Mouse (Mus musculus) kidney, postnatal 25 days (tissue): ENCODE measurements around the gene Tpk1.
"Not testable (repeated sequence)": the region's sequence is repeated elsewhere in the genome, so short reads cannot be mapped to it uniquely, and the experiment has no call there.

Experiments
- DNase-seq, 2 experiments: peaks; one replicate each; pipeline ENCODE4 v3.0.0; 2021; ENCODE audit warnings: mixed read lengths in 2 of 2

Tpk1 gene

GRCm38 (mm10) chr6:43638865-43639264 lies 27.2 kb downstream of the Tpk1 start:
- no peak for DNase-seq

DNA sequence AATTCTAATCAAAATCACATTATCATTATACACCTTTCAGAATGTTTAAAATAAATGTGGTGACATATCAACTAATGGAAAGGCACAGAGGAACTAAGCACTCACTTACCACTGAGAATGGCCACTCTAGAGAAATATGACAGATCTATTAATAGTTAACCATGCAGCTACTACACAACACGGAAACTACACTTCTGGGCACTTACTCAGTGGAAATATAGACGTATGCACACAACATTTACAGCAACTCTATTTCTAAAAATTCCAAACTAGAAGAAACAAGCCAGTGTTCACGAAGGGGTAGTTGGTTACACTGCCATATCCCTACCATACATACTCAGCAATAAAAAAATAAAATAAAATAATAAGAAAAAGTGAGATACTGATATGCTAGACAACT lies 28.0 kb downstream of the Tpk1 start:
- no peak for DNase-seq

- DNase-seq: no peak
Measured at GRCm38 (mm10) chr6:43636980-43637638, 29.0 kb downstream of the Tpk1 start.

GRCm38 (mm10) chr6:43633308-43633963 lies 32.6 kb downstream of the Tpk1 start:
- no peak for DNase-seq

DNA sequence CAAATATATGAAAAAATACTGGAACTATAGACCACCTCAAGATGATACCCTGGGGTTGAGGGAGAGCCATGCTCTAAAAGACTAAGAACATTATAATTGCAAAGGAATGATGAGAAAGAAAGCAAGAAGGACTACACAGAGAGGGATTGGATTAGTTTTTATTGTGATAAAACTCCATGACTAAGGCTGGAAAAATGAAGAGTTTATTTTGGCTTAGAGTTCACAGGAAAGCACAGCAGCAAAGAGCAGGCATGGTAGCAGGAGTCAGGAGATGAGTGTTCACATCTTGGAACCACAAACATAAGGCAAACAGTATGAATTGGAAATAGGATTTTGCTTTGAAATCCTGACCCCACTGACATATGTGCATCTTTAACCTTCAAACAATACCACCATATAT lies 33.2 kb downstream of the Tpk1 start:
- DNase-seq: no peak

DNA sequence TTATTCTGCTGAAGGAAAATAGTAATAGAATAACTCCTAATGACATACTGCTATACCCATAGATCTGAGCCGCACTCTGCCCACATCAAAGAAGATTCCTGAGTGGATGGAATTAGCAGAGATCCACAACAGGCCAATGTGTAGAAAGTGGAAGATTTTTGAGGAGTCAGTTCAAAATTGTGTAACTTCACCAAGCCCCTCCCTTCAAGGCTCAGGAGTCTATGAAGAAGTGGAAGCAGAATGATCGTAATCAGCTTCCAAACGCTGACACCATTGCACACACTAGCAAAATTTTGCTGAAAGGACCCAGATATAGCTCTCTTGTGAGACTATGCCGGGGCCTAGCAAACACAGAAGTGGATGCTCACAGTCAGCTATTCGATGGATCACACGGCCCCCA lies 42.6 kb downstream of the Tpk1 start:
- not testable (repeated sequence) for DNase-seq

- no peak for DNase-seq
Measured at GRCm38 (mm10) chr6:43619258-43619657, 46.8 kb downstream of the Tpk1 start.

DNA sequence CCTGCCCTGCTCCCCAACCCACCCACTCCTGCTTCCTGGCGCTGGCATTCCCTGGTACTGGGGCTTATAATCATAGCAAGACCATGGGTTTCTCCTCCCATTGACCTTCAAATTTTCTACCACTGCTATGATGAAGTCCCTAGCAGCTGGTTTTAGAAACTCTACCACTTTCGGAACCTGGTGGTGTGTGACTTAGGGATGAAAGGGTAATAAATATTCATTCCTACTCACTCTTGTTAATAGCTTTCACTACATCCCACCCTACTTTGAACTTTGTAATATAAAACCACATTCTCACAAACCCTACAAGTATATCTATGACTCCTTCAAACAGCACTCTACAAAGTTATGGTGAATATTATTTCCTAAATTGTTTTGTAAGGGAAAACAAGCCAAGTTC lies 54.3 kb downstream of the Tpk1 start:
- no peak for DNase-seq

GRCm38 (mm10) chr6:43590841-43591541 lies 75.1 kb downstream of the Tpk1 start:
- DNase-seq: no peak

DNA sequence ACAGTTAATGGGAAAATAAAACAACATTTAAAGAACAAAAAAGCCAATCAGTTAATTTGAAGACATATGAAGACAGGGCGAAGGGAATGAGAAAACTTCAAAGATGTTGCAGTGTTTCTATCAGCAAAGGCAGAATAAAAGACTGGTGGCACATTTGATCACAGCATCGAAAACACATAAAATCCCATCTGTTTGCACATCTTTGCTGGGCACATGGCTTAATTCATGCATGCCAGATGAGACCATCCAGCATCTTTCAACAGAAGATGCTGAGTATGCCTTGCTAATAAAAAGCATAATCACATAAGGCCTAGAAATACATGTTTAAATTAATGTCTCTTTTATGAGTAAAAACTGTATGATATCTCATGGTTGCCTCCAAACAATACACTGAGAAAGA lies 80.8 kb downstream of the Tpk1 start:
- no peak for DNase-seq

DNA sequence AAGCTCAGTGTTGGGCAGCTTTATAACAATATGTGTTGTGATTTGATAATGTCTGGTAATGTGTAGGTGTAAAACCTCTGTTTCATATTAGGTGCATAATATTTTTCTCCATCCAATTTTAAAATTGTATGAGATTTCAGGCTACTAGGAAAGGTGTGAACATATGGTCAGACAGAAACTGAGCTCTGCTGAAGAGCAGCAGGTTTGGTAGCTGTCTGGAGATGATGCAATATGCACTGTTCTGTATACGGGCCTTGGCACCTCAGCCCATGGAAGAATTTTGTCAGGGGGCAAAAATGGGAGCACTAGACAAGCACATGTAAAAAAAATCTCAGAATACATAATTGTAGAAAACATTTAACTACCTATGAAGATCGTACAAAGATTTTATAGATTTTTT lies 84.3 kb downstream of the Tpk1 start:
- DNase-seq: no peak

DNA sequence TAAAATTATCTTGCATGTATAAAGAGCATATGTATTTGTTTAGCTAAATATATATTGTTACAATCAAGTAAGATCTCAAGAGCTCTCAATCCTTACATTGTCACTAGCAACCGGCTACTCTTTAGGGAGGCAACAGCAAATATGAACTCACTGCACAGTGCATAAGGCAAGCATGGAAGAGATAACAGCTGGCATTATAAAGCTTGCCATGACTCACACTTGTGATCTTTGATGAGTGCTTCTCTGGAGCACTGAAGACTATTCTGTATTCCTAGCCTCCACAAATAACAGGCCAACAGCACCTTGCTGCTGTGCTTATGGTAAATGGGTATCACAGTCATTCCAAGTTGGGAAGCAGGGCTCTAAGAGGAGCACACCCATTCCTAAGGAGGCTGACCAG lies 98.2 kb downstream of the Tpk1 start:
- DNase-seq: no peak

GRCm38 (mm10) chr6:43562474-43562873 lies 103.6 kb downstream of the Tpk1 start:
- no peak for DNase-seq

- no peak for DNase-seq
Measured at GRCm38 (mm10) chr6:43551410-43551809, 114.7 kb downstream of the Tpk1 start.

DNA sequence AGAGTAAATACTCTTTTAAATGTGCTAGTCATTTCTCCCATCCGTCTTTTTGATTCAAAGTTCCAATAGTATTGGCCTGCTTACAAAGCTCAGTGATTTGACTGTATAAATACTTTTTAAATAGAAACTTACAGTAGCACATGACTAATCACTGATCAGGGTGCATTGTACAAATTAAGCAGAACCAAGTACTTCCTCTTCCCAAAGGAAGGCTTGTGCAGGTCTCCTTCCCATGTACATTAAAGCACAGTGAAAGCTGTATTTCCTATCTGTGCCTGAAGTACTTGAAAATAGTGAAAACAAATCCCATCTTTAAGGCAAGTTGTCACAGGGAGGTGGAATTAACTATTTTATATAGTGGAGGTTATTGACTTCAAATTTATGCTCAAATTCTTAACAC lies 119.5 kb downstream of the Tpk1 start:
- DNase-seq: no peak

DNA sequence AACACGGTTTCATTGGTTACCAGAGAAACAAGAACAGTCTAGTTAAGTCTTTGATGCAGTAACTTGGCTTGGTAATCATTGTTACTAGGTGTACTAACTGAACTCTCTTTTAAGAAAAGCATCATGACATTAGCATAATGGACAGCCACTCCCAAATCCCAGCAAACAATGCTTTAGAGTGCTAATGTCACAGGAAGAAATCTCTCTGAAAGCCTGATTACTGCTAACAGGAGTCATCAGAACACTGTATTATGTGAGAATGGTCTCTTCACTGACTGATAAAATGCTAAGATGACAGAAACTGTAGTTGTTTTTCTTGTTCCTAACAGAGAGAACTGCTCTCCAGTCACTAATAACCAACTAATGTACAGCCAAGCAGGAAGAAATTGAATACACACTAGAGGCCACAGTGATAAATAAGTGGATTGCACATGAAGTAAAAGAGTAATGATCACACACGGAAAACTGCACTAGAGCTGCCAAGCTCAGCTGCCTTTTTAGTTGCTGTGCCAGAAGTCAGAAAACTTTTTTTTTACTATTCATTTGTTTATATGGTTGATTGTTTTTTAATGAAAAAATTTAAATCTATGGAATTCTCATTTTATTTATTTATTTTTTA lies 128.7 kb downstream of the Tpk1 start:
- DNase-seq: no peak

DNA sequence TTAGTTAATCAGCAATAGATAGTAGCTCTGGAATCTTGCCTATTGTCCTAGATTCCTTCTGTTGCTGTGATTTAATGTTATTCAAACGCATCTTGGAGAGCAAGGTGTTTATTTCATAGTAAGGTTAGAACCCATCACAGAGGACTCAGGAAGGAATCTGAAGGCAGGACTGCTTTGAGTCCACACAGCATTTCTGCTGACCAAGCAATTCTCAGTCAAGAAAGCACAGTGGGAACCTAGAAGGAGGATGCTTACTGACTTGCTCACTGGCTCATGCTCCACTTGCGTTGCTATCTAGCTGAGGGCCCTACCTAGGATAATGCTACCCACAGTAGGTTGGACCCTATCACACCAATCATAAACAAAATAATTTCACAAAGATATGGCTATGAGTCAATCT lies 130.6 kb downstream of the Tpk1 start:
- no peak for DNase-seq

DNA sequence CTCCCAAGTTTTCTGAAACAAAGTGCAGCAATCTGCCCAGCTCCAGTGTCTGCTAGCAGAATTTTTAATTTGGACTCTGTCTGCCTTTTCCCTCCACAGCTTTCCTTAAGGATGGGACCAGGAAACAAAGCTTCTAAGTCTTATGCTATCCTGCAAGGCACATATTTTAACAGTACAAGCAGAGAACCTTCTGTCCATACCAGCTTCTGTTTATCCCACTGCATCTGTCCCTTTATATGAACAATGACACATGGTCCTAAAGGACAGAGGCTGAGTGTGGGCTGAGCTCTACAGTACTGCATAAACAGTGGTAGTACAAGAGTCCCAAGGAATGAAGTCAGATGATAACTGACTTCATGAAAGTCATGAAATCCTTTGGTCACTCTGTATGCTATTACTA lies 132.8 kb downstream of the Tpk1 start:
- DNase-seq: no peak

- DNase-seq: no peak
Measured at GRCm38 (mm10) chr6:43532822-43533221, 133.3 kb downstream of the Tpk1 start.

DNA sequence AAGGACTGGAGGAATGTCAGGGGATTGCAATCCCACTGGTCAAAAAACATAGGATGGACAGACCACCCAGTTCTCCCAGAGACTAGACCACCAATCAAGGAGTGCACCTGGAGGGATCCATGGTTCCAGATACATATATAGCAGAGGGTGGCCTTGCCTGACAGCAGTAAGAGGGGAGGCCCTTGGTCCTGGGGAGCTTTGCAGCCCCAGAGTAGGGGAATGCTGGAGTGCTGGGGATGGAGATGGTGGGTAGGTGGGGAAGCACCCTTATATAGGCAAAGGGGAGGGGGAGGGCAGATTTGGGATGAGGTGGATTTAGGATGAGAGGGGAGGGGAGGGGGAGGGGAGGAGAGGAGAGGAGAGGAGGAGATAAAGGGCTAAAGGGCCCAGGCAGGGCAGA lies 134.1 kb downstream of the Tpk1 start:
- DNase-seq: no peak

DNA sequence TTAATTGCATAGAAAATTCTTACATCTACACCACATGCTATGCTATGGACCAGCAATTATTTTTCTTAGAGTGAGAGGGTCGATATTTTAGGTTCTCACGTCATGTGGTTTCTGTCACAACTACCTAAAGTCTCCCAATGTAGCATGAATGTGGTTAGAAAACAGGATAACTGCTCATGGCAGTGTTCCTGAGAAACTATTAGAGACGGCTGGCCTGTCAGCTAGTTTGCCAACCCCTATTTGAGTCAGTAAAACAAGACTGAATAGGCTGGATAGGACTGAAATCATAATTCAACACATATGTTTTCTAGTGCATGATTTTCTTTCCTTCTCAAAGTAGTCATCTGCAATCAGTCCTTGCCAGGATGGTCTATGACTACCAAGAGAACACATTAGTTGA lies 137.1 kb downstream of the Tpk1 start:
- DNase-seq: no peak

GRCm38 (mm10) chr6:43525028-43525427 lies 141.1 kb downstream of the Tpk1 start:
- DNase-seq: no peak

DNA sequence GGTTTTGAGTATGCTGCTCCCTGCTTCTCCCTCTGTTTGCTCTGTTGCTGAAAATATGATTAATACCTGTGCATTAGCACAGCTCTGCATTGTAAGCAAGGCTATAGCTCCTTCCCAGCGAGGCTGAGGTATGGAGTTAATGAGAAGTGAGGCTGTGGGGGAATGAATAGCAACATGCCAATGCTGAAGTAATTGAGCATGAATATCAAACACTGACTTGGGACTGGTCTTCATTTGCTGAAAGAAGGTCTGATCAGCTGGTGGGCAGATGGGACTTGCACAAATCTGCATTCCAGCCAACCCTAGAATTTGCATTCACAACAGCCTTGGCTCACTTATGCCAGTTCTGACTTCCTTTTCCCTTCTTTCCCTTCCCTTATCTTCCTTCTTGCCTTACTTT lies 144.0 kb downstream of the Tpk1 start:
- DNase-seq: no peak

GRCm38 (mm10) chr6:43520218-43520617 lies 145.9 kb downstream of the Tpk1 start:
- DNase-seq: no peak
